Mouse (Mus musculus): Measurements from ENCODE around the gene Pnpla1.
A peak's percentile ranks its signal among the peaks of the same experiment; 100 is the strongest.

Pnpla1 gene

GRCm38 (mm10) chr17:28926380-28926779, 68.2 kb downstream of the Pnpla1 start:
- DNase-seq: peak; percentile 69

GRCm38 (mm10) chr17:28926866-28927635, 68.8 kb downstream of the Pnpla1 start:
- DNase-seq: peak; percentile 53

DNA sequence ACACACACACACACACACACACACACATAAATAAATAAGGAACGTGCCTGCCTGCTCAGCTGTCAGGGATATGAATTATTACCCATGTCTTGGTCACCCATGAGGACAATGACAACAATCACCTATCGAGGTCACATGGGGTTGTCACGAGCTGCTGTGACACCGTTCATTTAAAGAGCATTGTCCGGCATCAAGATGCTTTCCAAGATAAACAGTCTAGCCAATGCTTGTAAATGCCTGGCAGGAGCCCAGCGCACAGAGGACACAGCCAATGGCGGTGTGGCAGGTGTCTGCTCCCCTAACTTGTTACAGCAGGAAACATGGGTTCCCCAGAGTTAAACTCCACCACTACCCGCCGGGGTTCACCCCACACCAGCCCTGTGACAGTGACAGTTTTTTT, 69.8 kb downstream of the Pnpla1 start:
- no peak for DNase-seq

DNA sequence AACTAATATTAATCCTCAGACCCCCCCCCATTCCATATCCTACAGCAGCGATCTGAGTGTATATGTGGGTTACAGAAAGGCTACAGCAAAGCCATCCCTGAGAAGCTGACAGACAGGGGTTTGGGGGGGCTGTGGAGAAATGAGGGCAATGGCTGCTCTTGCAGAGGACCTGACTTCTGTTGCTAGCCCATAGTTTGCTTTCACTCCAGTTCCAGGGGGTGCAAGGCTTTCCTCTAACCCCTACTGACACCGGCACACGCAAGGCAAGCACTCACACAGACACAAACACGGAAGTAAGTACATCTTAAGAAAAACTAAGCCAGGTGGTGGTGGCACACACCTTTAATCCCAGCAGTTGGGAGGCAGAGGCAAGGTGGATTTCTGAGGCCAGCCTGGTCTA, 71.2 kb downstream of the Pnpla1 start:
- no peak for DNase-seq

DNA sequence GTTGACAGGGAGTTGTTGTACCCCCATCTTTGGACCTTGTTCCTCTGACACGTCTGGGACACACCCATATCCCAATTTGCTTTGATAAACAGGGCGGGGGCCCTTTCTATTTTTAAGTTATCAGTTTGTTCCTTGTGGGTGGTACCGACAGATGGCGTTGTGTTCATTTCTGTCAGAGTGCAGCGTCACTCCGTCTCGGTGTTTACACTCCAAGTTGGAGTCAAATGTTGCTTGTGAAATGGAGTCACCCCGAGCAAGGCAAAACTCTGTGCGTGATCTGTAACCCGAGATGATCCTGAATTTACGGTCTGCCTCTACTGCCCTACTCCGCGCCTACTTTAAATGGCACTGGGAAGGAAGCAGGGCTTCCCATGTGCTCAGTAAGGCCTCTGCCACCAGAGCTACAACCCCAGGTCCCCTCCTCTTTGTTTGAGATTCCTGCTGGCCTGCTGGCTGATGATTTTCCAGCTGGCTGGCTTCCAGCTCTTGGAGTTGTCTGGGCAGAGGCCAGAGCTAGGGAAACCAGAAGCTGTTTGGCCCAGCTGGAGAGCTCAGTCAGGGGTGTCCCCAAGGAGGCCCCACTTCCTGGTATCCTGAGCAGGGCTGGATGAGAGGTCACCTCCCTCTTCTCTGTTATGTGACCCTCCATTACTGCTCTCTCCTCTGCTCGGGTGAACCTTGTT, 72.3 kb downstream of the Pnpla1 start:
- peak; percentile 62 for DNase-seq

- DNase-seq: no peak
These were observed 73.4 kb downstream of the Pnpla1 start for GRCm38 (mm10) chr17:28931436-28932211.

DNA sequence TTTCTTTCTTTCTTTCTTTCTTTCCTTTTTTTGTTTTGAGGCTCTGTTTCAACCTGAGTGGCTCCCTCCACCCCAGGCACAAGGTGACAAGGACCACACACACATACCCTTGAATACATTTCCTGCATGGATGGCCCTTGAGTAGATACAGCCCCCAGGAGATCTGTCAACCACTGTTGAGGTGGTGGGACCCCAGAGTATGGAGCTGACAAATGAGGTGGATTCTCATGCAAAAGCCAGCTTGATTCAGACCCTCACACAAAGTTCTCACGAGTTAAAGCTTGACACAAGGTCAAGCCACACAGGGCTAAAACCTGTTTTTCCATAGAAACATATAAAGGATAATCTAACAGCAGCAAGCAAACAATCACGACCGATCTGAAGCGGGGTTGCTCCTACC, 74.1 kb downstream of the Pnpla1 start:
- DNase-seq: no peak

DNA sequence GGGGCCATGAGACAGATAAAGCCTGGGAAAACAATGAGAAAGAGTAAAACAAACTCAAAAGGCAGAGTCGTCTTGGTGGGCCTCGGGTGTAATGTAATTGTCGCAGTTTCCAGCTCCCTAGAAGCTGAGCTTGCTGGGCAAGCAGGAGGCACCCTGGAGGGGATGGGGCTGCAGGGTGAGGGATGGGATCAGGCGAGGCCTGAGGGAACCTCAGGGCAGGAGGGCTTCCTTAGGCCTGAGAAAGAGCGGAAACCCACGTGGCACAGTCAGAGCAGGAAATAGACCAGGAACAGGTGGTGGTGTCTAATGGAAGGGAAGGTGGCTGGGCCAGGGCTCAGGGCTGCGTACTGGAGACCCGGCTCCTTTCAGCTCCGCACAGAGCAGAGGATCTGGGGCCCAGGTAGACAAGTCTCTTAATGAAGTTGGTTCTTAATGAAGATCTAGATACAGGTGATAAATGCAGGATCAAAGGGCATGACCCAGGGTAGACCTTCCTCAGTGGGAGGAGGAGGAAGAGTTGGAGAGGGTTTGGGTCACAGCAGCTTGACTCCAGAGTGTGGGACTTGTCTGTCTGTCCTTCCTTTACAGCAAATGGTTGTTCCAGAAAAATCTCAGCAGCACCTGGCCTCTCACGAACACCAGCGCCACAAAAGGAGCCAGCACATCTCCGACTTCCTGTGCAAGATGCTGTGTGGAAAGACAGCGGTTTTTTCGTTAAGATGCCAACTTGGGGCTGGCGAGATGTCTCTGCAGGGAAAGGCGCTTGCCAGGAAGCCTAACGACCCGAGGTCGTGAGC, 76.1 kb downstream of the Pnpla1 start:
- no peak for DNase-seq

DNA sequence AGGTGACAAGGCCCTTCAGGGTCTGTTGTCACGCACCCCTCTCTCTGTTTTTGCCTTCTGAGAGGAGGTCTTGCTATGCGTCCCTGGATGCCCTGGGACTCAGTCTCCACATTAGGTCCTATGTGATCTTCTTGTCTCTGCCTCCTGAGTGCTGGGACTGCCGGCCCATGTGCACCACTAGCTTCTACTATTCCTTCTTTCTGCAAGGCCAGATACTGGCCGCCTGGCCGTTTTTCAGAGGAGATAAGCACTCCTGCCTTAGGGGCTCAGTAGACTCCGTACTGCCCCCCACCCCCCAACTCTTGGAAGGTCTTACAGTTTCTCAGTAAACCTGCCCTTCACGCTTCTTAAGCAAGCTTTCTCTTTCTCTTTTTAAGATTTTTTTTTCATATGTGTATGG, 77.9 kb downstream of the Pnpla1 start:
- no peak for DNase-seq

- no peak for DNase-seq
These were observed 78.6 kb downstream of the Pnpla1 start for GRCm38 (mm10) chr17:28936622-28937345.

Measured in layer of hippocampus, adult 9-11 months (tissue).